Mouse (Mus musculus): Measurements from ENCODE around the gene Tspan4.

- TF ChIP-seq CTCF (IDR thresholded peaks at IDR 0.05; ENCODE audit: extremely low read depth, insufficient read depth, insufficient read length, insufficient replicate concordance), result no peak
- TF ChIP-seq POLR2A (IDR thresholded peaks at IDR 0.05; ENCODE audit: low read depth, low read length), result no peak
Measured at GRCm38 (mm10) chr7:141476981-141477370, 1.9 kb downstream of the Tspan4 start.
